Mouse (Mus musculus) erythroblast, embryonic 14.5 days (primary cell): ENCODE measurements around the gene Hes3.

Experiments
- GATA1 ChIP-seq: IDR thresholded peaks from 2 replicates; pipeline ENCODE4 v1.6.1; 2012; ENCODE audit warnings: low read length, inconsistent platforms, mixed read lengths
- TAL1 ChIP-seq: IDR thresholded peaks from 3 replicates; pipeline ENCODE4 v1.6.1; 2012; ENCODE audit warnings: low read length, inconsistent platforms, mixed read lengths

GRCm38 (mm10) chr4:152290991-152291390 lies 471 bp downstream of the Hes3 start:
- TF ChIP-seq TAL1, result no peak
- TF ChIP-seq GATA1, result no peak
